Mouse (Mus musculus) embryonic facial prominence, embryonic 12.5 days (tissue): ENCODE results near the gene Prrt2. TPM values are rescaled to one million over a fixed set of nuclear protein-coding genes. Genes with fewer than 3 reads are reported as not detected.

Source experiments
- ATAC-seq: fragments of 200-750 bp; cut with Nextera tagmentation; 2 replicates; pipeline ENCODE4 v1.8.0; 2017; ENCODE audit not compliant: insufficient number of reproducible peaks, insufficient read depth, low FRiP score, low TSS enrichment
- H3K27ac ChIP-seq: fragments of 300-500 bp; sonication (generic); 2 replicates; pipeline ENCODE4 v1.5.1; 2016; ENCODE audit warnings: mild to moderate bottlenecking
- H3K27me3 ChIP-seq: fragments of 300-500 bp; sonication (generic); 2 replicates; pipeline ENCODE4 v1.6.1; 2016; ENCODE audit warnings: mild to moderate bottlenecking, moderate library complexity
- H3K36me3 ChIP-seq: fragments of 300-500 bp; sonication (generic); 2 replicates; pipeline ENCODE4 v1.6.1; 2016; ENCODE audit warnings: mild to moderate bottlenecking
- H3K4me1 ChIP-seq: fragments of 300-500 bp; sonication (generic); 2 replicates; pipeline ENCODE4 v1.6.1; 2016
- H3K4me2 ChIP-seq: fragments of 300-500 bp; sonication (generic); replicated peaks from 2 replicates; pipeline ENCODE4 v1.6.1; 2016; ENCODE audit warnings: mild to moderate bottlenecking, moderate library complexity
- H3K4me3 ChIP-seq: fragments of 300-500 bp; sonication (generic); 2 replicates; pipeline ENCODE4 v1.5.1; 2016; ENCODE audit warnings: mild to moderate bottlenecking
- H3K9ac ChIP-seq: fragments of 300-500 bp; sonication (generic); 2 replicates; pipeline ENCODE4 v1.6.1; 2016; ENCODE audit warnings: mild to moderate bottlenecking, moderate library complexity
- H3K9me3 ChIP-seq: fragments of 300-500 bp; sonication (generic); 2 replicates; pipeline ENCODE4 v1.6.1; 2016; ENCODE audit warnings: mild to moderate bottlenecking, moderate library complexity
- WGBS: fragments of 180-500 bp; shearing (Covaris S2); methylation state at CpG from one replicate; pipeline ENCODE4 v1.1.7; 2016; 5-methylcytosine and 5-hydroxymethylcytosine counted together
- polyA plus RNA-seq: library from polyadenylated mRNA; unstranded; fragments of >200 nt; fragmentation: Nextera tagmentation; extraction: Ambion mirVana; gene quantifications from 2 replicates; pipeline ENCODE4 v1.2.1, GENCODE M21; 2016

Gene Prrt2
- polyA plus RNA-seq, 1 experiment from 2014 or later = 9.6 TPM

- no peak for ATAC-seq
- no peak overlapping the region for H3K4me2 ChIP-seq
- H3K9me3 ChIP-seq = no peaks in the 10 kb centered on the region
- 0 out of 2 replicates have a peak, but pooled peaks cover 3% of the 10 kb centered on the region for H3K4me1 ChIP-seq
- no peak overlapping the region for H3K9ac ChIP-seq
- no peak overlapping the region for H3K4me3 ChIP-seq
- WGBS = 66% methylated on average over 10 of the region's 10 CpGs
- H3K36me3 ChIP-seq = peaks cover 13% of the 10 kb centered on the region
- no peaks in the 10 kb centered on the region for H3K27me3 ChIP-seq
- no peak overlapping the region for H3K27ac ChIP-seq
These were observed 36.2 kb downstream of the Prrt2 start for GRCm38 (mm10) chr7:126984667-126985444.

DNA sequence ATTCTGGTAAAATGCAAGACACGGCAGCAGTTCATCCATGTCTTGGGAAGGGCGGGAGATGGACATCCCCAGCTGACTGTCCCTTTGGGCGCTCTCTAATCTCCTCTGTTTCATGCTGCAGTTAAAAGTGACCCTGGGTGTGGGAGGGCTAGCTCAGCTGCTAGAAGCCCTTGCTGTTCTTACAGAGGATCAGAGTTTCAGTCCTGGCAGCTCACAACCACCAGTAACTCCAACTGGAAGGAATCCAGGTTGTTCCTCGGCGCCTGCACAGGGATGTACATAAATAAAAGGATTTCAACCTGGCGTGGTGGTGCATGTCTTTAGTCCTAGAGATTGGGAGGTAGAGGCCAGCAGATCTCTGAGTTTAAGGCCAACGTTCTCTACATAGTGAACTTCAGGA, 37.9 kb downstream of the Prrt2 start:
- no peaks in the 10 kb centered on the region for H3K9me3 ChIP-seq
- H3K27me3 ChIP-seq = no peaks in the 10 kb centered on the region
- 0 out of 2 replicates have a peak, but pooled peaks cover 3% of the 10 kb centered on the region for H3K4me1 ChIP-seq
- H3K9ac ChIP-seq = no peak overlapping the region
- peaks cover 30% of the 10 kb centered on the region for H3K36me3 ChIP-seq
- H3K27ac ChIP-seq = 0 out of 2 replicates have a peak overlapping the region, but pooled peaks have one; percentile 30
- no peak overlapping the region for H3K4me2 ChIP-seq
- no peak for ATAC-seq
- 83% methylated on average over 7 of the region's 7 CpGs for WGBS
- no peak overlapping the region for H3K4me3 ChIP-seq

DNA sequence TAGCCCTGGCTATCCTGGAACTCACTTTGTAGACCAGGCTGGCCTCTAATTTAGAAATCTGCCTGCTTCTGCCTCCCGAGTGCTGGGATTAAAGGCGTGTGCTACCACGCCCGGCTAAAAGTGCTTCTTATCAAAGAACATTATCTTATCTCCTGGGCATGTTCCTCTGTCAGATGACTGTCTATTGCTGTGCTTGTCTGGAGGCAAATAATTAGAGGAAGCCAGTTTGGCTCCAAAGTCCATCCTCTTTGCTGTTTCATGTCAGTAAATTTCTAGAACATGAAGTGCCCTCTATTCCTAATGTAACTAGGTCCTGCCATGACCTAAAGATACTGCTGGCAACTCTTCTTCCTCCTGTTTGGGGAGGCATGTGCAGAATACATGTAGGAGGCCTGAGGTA, 39.0 kb downstream of the Prrt2 start:
- Histone ChIP-seq H3K4me2 (no peak overlapping the region), H3K36me3 (peaks cover 33% of the 10 kb centered on the region), H3K27me3 (no peaks in the 10 kb centered on the region), H3K9ac (no peak overlapping the region), H3K4me1 (peaks cover 8% of the 10 kb centered on the region; the same call in 1 of the 2 replicates), H3K27ac (no peak overlapping the region), H3K4me3 (no peak overlapping the region), H3K9me3 (no peaks in the 10 kb centered on the region)
- ATAC-seq = no peak
- 92% methylated on average over 4 of the region's 4 CpGs for WGBS

- Histone ChIP-seq H3K4me1 (peaks cover 10% of the 10 kb centered on the region; the same call in 1 of the 2 replicates), H3K4me3 (no peak overlapping the region), H3K36me3 (peaks cover 33% of the 10 kb centered on the region), H3K4me2 (no peak overlapping the region), H3K27me3 (no peaks in the 10 kb centered on the region), H3K9ac (no peak overlapping the region), H3K9me3 (no peaks in the 10 kb centered on the region), H3K27ac (no peak overlapping the region)
- ATAC-seq = no peak
- WGBS = 86% methylated on average over 2 of the region's 2 CpGs
These were observed 39.4 kb downstream of the Prrt2 start for GRCm38 (mm10) chr7:126981601-126982000.

DNA sequence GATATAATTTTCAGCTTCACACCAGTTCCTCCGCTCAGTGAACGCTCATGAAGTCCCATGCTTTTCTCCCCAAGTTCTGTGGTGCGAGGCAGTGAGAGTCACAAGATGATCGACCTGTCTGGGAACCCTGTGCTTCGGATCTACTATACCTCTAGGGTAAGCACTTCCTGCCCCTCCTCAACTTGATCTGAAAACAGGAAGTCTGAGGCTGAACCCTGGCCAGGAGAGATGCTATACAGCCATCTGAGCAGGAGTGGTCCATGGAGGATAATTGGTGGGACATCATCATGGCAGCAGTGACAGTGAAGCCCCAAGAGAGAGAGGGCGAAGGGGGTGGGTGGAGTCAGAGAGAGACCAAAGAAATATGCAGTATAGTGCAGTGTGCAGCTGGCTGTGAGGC, 42.2 kb downstream of the Prrt2 start:
- H3K36me3 ChIP-seq = peaks cover 33% of the 10 kb centered on the region
- no peak for ATAC-seq
- no peak overlapping the region for H3K4me2 ChIP-seq
- H3K4me1 ChIP-seq = peaks cover 10% of the 10 kb centered on the region; the same call in 1 of the 2 replicates
- no peak overlapping the region for H3K4me3 ChIP-seq
- no peak overlapping the region for H3K9ac ChIP-seq
- H3K27me3 ChIP-seq = no peaks in the 10 kb centered on the region
- no peaks in the 10 kb centered on the region for H3K9me3 ChIP-seq
- no peak overlapping the region for H3K27ac ChIP-seq
- WGBS = 95% methylated on average over 6 of the region's 6 CpGs

DNA sequence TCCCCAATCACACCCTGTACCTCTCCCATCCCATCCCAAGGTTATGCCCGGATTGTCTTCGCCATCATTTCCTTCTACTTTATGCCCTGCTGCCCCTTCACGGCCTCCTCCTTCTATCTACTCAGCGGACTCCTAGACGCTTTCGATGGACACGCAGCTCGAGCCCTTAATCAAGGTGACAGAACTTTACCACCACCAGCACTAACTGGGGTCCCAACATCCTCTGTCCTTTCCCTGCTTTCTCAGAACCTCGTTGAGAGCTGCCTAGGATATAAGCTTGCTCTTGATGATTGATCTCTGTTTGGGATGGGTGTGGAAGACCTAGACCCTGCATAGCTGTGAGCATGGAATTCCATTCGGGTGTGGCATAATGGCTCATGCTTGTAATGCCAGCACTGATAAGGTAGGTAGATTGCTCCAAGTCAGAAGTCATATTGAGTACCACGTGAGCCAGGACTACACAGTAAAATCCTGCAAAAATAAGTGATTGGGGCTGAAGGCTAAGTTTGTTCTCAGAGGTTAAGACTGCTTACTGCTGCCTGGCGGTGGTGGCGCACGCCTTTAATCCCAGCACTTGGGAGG, 44.0 kb downstream of the Prrt2 start:
- 0 out of 2 replicates have a peak, but pooled peaks have one; percentile 1 for ATAC-seq
- H3K36me3 ChIP-seq = peaks cover 33% of the 10 kb centered on the region
- H3K9ac ChIP-seq = peak overlapping the region; percentile 98
- WGBS = 28% methylated on average over 14 of the region's 14 CpGs
- H3K9me3 ChIP-seq = no peaks in the 10 kb centered on the region
- H3K4me3 ChIP-seq = peak overlapping the region; percentile 100
- H3K4me2 ChIP-seq = peak overlapping the region; percentile 73
- no peaks in the 10 kb centered on the region for H3K27me3 ChIP-seq
- H3K4me1 ChIP-seq = peaks cover 10% of the 10 kb centered on the region; the same call in 1 of the 2 replicates
- peak overlapping the region; percentile 88; the same call in 1 of the 2 replicates for H3K27ac ChIP-seq

- peak within 1 kb of the TSS; percentile 98 for H3K9ac ChIP-seq
- H3K4me3 ChIP-seq = peak within 1 kb of the TSS; percentile 100
- H3K27me3 ChIP-seq = no peaks in the 10 kb centered on the region
- H3K27ac ChIP-seq = peak within 1 kb of the TSS; percentile 88
- ATAC-seq = peak; percentile 92
- under 1% methylated on average over 55 of the region's 55 CpGs for WGBS
- peak within 1 kb of the TSS; percentile 73 for H3K4me2 ChIP-seq
- peaks cover 10% of the 10 kb centered on the region; the same call in 1 of the 2 replicates for H3K4me1 ChIP-seq
- H3K9me3 ChIP-seq = no peaks in the 10 kb centered on the region
- peaks cover 31% of the 10 kb centered on the region for H3K36me3 ChIP-seq
These were observed 44.8 kb downstream of the Prrt2 start, which contains the start of gene Cdiptos for GRCm38 (mm10) chr7:126975950-126976866. Gene Cdiptos, minus strand, starts transcription at chr7:126976098.

- Histone ChIP-seq H3K4me2 (peak within 1 kb of the TSS; percentile 73), H3K9me3 (no peaks in the 10 kb centered on the region), H3K4me1 (peaks cover 10% of the 10 kb centered on the region; the same call in 1 of the 2 replicates), H3K36me3 (peaks cover 27% of the 10 kb centered on the region), H3K27ac (peak within 1 kb of the TSS; percentile 88), H3K4me3 (peak within 1 kb of the TSS; percentile 100), H3K27me3 (no peaks in the 10 kb centered on the region), H3K9ac (peak within 1 kb of the TSS; percentile 98)
- 5% methylated on average over 1 of the region's 1 CpGs for WGBS
- ATAC-seq = no peak
These were observed 45.3 kb downstream of the Prrt2 start, which contains the start of gene Cdipt for GRCm38 (mm10) chr7:126975893-126975949. Gene Cdipt, plus strand, starts transcription at chr7:126975914.

DNA sequence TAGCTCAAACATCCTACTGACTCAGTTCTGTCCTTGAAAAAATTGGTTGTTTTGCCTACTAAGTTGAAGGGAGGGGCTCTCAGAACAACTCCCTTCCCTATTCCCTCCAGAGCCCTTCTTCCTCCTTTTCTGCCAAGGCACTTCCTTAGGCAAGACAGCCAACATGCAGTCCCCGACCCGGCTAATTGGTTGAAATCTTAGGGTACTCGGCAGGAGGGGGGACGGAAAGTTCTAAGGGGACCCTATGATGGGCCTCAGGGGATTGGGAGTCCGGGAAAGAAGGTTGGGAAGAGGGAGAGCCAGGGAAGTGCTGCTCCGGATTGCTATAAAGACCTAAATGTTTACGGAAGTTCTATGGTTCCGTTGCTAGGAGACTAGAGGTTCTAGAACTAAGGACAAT, 45.5 kb downstream of the Prrt2 start:
- 11% methylated on average over 8 of the region's 8 CpGs for WGBS
- H3K9ac ChIP-seq = peak overlapping the region; percentile 38; the same call in 1 of the 2 replicates
- no peaks in the 10 kb centered on the region for H3K27me3 ChIP-seq
- no peak for ATAC-seq
- H3K36me3 ChIP-seq = peaks cover 26% of the 10 kb centered on the region
- H3K4me2 ChIP-seq = peak overlapping the region; percentile 73
- H3K27ac ChIP-seq = no peak overlapping the region
- peaks cover 10% of the 10 kb centered on the region; the same call in 1 of the 2 replicates for H3K4me1 ChIP-seq
- H3K9me3 ChIP-seq = no peaks in the 10 kb centered on the region
- H3K4me3 ChIP-seq = peak overlapping the region; percentile 100
